Mouse (Mus musculus): ENCODE measurements around the gene Krt18.

Gene Krt18

DNA sequence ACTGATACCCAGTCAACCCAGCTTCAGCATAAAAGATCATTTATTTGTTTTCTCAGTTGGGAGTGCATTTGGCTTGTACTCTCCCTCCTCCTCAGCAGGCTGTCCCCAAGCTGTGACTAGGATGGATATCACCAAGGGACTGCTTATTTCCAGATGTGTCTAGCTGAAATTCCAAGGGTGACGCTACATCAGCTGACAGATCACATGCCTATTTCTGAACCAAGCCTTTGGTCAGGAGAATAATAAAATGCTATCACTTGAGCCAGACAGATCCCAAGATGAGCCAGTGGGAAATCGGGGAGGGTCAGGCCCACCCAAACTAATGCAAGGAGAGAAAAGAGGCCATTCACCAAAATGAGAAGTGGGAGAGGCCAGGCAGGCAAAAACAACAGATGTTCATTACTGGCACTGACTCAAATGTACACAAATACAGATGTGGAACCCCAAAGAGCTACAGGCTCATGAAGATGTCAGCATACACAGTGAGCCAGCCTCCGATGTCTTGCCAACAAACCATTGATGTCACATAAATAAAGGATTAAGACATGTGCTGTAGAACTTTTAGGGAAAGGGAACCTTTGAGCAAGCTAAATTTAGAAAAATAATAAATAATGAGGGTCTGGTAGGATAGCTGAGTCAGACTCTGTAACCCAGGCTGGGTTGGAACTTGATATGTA lies 17.3 kb upstream of the Krt18 start:
- DNase-seq (ENCODE audit: low spot score), result peak; percentile 23

DNA sequence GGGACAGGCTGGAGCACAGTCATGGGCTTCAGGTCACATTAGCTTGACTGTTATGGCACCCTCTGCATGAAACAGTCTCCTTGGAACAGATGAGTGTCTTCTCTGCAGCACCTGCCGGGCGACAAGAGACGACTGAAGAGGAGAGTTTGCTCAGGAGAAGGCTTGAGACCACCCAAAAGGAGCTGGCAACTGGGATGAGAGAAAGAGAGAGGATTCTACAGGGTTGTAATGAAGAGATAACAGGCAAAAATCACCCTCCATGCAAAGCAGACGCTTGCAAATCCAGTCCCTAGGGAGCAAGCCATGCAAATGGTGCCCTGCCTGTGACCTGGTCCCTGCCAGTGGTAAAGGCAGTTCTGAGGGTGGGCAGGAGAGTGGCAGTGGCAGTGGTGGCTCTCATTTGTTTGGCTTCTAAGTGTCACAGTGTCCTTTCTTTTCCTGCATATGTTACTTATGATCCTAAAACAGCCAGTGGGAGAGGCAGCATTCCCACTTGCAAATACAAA lies 15.7 kb upstream of the Krt18 start:
- DNase-seq (ENCODE audit: low spot score), result no peak

DNA sequence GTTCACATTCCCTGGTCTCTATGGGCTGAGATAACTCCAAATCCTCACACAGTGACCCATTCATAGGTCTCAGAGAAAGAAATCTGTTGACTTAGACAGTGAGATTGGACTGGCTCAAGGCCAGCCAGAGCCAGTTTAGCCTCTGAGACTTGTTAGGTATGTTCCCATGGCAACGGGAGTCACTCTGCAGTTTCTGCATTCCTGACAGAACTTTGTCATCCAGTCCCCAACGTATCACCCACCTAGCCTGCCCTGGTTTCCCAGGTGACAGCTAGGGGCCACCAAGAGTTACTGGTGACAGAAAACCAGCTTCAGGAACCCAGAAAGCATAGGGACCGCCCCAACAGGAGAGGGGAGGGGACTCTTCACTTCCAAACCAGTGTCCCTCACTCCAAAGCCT lies 14.3 kb upstream of the Krt18 start:
- peak; percentile 61 for DNase-seq (ENCODE audit: low spot score)

DNA sequence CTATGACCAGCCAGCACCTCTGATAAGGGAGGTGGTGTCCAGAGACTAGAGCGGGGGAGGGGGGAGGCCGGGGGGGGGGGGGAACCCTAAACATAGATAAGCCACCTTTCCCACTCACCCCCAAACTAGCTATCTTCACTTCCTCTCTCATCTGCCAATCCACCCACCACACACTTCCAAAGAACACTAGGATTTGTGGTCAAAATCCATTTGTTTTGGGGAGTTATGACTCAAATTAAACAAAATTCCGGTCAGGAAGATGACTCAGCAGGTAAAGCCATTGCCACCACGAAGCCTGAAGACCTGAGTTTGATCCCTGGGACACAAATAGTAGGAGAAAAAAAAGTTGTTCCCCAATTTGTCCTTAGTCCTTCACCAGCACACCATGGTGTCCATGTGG lies 13.1 kb upstream of the Krt18 start:
- DNase-seq (ENCODE audit: low spot score), result no peak

DNA sequence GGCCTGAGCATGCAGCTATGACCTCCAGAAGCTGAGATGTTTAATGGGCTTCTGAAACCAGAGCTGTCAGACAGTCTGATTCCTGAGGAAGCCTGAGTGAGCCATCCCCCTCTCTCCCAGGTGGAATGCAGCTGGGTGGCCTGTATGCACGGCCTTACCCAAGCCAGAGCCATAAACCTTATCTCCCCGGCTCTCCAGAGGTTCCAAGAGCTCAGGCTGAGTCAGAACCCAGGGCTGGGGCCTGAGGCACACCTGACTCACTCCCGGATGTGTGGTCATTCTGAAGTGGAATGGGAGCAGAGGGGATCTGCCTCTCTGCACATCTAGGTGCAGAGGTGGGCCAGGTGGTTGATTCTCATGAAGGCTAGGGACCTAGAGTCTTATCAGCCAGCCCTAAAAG lies 11.9 kb upstream of the Krt18 start:
- peak; percentile 81 for DNase-seq (ENCODE audit: low spot score)

DNA sequence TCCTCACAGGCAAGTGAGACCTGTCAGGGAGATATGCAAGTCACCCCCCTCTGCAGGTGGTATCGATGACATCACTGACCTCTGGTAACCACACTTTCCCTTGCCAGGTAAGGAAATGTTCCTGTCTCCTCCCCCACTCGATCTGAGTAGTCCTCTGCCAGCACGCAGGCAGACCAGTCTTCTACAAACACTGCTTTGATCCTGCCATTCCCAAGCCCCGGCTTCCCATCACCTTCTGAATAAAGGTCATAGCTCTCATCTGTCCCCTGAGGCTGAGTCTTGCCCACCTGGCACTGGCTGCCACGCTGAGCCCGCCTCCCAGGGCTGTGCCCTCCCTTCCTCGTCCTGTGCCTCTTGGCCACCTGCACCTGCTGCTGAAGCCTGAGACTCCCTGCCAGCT lies 11.2 kb upstream of the Krt18 start:
- peak; percentile 64 for DNase-seq (ENCODE audit: low spot score)

DNA sequence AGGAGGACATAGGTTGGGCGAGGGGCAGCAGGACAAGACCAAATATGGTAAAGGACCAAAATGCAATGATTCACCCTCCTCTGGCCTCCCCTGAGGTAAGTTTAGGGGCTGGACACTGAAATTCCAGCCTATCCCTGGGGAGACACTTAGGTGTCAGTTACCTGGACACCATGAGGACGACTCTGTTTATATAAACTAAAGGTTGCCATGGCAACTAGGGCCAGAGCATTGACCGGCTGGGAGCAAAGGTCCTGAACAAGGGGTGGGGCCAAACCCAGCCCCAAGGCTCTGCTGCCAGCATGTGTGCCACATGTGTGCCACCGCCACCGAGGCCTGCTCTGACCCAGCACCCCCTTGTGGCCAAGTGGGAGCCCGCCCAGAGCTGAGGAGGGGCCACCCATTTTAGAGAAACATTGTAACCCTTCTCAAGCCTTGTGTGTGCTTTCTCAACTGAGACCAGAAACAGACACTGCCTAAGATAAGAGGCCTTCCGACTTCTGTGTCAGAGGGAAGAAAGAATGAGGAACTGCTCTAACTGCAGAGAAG lies 10.0 kb upstream of the Krt18 start:
- peak; percentile 70 for DNase-seq (ENCODE audit: low spot score)

DNA sequence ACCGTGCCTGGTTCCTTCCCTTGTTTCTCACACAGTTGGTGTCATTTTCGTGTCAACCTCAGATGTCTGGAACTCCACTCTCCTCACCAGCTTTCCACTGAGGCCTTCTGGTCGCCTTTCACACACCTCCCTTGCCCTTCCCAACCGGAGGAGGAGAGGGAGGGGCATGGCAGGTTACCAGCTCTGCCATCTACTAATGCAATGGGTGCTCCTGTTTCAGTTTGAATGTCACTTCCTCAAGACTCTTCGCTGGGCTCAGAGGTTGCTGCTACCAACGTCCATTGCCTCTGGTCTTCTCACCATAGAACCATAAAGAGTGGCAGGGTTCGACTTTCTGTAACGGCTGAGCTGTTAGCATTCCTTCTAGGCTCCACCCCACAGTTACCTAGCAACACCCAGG lies 5.5 kb upstream of the Krt18 start:
- peak; percentile 43 for DNase-seq (ENCODE audit: low spot score)

DNA sequence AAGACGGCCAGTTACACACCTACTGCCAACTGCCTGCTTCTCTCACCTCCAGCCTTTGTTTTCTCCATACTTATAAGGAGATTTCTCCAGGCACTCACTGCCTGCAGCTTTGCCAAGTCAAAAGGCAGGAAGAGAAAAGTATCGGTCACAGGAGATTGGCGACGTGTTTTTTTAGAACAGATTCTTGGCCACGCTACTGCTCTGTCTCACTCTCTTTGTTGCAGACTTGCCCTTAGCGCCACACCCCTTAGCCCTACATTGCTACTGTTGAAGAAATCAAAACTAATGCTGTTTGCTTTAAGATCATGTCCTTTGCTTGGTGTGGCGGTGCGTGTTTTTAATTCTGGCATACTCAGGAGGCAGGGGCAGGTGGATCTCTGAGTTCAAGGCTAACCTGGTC lies 4.1 kb upstream of the Krt18 start:
- no peak for DNase-seq (ENCODE audit: low spot score)

DNA sequence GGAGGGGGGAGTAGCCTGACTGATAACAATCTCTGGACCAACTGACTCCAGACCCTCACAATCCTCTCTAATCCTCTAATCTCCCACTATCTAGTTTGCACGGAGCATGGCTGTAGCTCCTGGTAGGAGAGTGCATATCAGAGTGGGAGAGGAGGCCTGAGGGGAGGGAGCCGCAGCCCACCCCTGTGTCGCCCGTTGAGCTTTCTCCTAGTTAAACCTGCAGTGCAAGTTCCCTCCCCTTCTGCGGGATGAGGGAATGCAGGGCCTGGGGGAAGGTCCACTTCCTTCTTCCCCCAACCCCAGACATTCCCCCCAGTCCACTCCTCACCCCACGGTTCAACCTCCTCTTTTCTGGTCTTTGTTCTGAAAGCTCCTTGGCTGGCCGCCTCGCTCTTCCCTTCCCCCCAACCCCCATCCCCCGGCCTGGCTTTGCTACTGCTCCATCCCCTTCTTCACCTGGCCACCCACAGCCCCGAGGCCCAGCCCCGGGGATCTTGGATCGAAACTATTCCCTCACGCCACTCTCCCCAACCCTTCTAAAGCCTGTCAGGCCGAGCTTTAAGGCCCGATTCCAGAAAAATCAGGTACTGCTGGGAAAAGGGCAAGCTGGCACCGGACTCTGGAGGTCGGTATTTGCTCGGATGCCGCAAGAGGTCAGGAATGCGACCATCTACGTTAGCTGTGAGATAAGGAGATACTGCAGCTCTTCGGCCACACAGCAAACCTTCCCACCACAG lies 2.7 kb upstream of the Krt18 start:
- DNase-seq (ENCODE audit: low spot score), result peak; percentile 60

DNA sequence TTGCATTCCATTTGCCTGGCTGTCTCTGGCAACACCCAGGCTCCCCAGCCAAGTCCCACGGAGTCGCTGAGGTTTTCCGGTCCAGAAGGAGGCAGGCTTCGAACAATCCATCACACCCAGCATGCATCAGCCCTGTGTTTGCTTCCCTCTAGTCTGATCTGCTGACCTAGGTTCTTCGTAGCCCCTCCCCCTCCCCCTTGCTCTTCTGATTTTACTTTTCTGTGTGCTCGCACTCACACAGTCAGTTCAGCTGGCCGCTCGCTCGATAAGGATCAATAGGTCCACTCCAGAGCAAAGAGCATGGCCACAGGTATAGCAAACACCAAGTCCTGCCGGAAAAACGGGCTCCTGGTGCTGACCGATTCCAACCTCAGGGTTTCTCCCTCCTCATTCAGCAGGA lies 1.6 kb upstream of the Krt18 start:
- DNase-seq (ENCODE audit: low spot score), result peak; percentile 56

DNA sequence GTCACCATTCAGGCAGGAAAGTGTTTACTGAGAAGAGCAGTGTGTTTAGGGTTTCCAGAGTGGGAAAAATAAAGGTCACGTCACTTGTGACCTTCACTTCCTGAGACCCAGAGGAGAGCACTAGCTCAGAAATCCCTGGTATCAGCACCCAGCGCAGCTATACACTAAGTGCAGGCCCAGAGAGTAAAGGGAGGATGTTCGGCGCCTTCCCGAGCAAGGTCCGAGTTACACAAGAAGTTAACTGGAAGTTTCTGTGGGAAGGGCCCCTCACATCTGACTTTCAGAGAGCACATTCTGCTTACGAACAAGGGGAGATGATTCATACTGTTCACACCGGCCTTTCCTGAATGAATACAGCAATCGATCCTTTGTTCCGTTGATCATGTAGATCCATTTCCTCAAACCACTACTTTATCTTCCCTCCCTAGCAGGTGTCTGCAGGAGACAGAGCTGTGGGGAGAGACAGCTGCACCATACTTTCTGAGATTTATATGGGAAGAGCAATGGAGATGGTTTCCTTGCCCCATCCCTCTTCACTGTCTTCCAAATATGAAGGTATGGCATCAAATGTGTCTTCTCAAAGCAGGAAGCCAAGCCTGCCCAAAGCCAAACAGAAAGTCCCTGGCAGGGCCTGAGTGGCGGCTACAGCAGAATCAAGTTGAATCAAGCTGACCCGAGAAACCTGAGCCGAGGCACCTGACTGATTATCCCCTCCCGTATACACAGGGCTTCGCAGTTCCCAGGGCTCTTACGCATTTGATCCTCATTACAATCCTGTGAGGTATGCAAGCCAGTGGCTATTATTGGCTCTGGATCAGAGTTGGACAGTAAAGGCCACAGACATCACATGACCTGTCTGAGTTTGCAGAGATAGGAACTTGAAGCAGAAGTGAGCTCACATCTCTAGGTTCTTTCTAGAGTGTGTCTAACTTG lies 6.4 kb downstream of the Krt18 start:
- DNase-seq (ENCODE audit: low spot score), result no peak

DNA sequence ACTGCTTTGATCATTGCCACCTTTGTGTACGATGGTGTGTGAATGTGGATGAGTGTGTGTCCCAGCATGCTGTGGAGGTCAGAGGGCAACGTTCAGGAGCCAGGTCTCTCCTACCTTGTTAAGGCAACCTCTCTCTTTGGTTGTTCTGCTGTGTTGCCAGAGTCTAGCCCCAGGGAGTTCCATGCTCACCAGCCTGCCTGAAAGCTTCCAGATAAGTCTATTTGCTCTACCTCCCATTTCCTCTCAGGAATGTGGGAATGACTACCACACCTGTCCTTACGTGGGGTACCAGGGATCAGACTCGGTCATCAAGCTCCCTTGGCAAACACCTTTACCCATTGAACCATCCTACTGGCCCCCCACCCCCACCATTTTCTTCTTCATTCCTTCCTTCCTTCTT lies 12.3 kb downstream of the Krt18 start:
- no peak for DNase-seq (ENCODE audit: low spot score)

DNA sequence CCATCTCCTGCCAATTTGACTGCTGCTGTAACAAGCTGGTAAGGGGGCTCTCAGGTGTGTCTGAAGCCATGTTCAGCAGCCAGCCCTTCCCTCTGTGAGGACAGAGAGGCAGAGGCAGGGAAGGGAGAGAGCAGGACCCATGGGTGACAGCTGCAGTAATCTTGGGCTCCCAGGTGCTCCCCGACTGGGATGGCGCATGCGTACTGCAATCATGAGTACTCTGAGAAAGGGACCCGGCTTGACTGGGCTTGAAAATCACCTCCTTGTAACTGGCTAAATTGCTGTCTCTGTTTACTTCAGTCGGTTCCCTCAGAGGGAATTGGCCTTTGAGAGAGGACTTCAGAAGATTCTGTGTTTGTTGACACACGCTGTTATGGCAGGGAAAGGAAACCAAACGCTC lies 14.0 kb downstream of the Krt18 start:
- no peak for DNase-seq (ENCODE audit: low spot score)

DNA sequence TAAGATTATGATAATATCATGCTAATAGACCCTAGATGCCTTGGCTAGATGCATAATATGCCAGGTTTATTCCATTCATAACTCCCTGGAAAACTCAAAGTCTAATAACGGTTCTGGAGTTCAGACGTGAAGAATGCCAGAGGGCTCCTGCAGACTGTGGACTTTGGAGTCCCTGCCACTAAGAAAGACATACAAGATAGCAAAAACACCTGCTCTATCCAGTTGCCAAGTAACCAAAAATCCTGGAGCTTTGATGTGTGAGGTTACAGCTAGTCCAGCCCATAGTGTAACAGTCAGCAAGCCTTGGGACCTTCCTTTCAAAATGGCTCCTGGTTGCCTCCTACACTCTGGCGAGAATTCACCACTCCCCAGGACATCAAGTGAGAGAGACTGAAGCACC lies 16.8 kb downstream of the Krt18 start:
- no peak for DNase-seq (ENCODE audit: low spot score)

DNA sequence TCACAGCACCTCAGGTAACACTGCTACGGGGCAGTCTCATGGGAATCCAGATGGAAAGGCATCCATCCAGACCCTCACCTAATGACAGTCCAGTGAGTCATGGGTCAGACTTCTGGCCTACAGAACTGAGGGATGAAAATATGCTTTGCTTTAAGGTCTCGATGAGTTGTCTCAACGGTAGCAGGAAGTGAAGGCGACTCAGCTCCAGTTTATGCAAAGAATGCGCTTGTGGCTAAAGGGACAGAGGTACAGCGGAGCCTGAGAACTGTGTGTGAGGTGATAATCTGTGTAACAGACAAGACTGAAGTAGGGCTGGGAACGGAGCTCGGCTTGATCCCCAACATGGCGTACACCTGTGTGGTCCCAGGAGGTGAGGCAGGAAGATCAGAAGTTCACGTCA lies 17.7 kb downstream of the Krt18 start:
- no peak for DNase-seq (ENCODE audit: low spot score)

DNA sequence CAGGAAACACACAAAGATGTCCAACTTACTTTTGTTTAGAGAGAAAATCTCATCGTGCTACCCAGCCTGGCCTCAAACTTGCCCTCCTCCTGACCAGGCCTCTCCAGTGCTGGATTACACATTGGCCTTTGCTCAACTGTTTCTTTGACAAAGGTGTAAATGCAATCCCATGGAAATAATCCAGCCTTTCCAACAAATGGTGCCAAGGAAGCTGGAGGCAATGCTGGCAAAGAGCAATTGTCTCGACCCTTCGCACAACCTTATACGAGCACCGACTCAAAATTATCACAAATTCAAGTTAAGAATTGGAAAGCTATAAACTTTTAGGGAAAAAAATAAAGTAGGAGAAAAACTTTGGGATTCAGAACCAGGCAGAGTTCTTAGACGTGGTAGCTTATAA lies 20.0 kb downstream of the Krt18 start:
- no peak for DNase-seq (ENCODE audit: low spot score)

DNA sequence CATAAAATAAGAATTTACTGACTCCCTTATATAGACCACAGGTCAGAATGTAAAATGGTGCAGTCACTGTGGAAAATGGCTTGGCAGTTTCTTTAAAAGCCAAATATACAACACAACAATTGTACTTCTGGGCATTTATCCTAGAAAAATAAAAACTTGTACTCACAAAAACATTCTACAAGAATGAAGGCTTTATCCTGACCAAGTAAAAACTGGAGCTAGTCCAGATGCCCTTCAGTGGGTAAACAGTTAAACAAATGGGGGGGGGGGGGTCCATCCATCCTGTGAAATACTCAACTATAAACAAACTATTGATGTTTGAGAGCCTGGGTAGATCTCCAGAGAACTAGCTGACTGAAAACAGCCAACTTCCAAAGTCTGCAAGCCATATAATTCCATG lies 21.9 kb downstream of the Krt18 start:
- DNase-seq (ENCODE audit: low spot score), result no peak

DNA sequence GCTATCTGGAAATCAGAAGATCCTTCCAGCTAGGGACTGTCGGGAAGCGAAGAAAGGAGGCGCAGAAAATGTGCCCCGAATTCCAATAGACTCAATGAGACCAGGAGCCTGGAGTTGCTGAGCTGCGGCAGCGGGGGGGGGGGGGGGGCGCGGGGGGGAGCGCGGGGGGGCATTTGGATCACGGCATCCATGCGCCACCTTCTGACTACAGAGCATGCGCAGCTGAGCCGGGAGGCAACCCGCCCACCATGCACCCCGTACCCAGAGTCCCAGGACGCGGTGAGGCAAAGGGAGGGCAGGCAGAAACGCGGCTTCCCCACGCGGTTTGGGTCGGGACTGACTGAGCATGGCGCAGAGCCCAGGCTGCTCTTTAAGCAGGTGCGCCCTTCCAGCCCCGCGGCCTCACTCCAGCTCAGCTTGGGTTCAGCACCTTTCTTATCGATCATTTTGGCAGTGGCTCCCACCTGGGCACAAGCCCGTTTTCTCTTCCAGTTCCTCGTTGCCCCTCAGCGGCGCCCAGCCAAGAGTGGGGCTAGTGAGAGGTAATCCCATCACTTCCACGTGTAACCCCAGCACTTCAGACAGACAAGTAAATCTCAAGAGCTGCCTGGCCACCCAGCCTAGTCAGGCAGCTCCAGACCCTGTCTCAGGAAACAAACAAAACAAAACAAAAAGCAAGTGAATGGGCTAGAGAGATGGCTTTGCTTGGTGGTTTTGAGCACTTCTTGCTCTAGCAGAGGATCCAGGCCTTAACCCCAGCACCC lies 24.1 kb downstream of the Krt18 start:
- peak; percentile 60 for DNase-seq (ENCODE audit: low spot score)

DNA sequence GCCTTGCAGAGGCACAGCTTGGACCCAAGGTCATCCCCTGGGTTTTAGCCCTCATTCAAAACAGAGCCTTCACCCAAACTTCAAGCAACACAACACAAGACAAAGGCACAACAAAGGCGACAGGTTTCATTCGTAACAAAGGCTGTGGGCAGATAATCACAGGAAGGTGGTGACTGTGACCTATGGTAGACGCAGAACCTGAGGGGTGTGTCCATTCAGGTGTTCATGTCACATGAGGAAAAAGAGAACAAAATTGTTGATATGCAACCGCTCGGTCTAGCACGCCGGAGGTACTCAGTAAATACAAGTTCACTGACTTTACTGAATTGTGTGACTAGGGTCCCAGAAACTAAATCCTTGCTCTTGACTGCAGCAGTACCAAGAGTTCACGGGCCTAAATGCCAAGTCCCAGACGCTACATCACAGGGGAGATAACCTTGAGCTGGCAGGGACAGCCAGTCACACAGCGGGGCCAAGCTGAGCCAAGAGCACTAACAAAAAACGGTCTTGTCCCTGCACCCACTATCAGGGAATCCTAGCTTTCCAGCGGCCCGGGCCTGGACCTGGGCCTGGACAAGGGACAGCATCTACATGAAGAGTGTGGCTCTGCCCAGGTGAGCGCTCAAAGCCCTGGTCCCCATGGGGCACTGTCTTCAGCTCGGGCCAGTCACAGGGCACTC lies 28.7 kb downstream of the Krt18 start:
- no peak for DNase-seq (ENCODE audit: low spot score)
